Mouse (Mus musculus): ENCODE data around the gene Mlst8. TPM values are rescaled to one million over a fixed set of nuclear protein-coding genes. Genes with fewer than 3 reads are reported as not detected.
"Not testable (repeated sequence)": the region's sequence is repeated elsewhere in the genome, so short reads cannot be mapped to it uniquely, and the experiment has no call there.

Mlst8 gene
- polyA plus RNA-seq, 1 experiment from 2014 or later = 35.4 TPM

- no peak for ATAC-seq (ENCODE audit: low FRiP score, low read depth)
- no peak overlapping the region for H3K27ac ChIP-seq (replicated peaks)
- H3K27me3 ChIP-seq = no peaks in the 10 kb centered on the region
- no peak overlapping the region for H3K9ac ChIP-seq
- H3K4me3 ChIP-seq = no peak overlapping the region
- H3K9me3 ChIP-seq = no peaks in the 10 kb centered on the region
- H3K36me3 ChIP-seq = peaks cover 7% of the 10 kb centered on the region
- peaks cover 16% of the 10 kb centered on the region for H3K4me1 ChIP-seq (replicated peaks)
- H3K4me2 ChIP-seq = no peak overlapping the region
- WGBS = 81% methylated on average over 14 of the region's 14 CpGs
Measured at GRCm38 (mm10) chr17:24429201-24429983, 49.5 kb downstream of the Mlst8 start.

DNA sequence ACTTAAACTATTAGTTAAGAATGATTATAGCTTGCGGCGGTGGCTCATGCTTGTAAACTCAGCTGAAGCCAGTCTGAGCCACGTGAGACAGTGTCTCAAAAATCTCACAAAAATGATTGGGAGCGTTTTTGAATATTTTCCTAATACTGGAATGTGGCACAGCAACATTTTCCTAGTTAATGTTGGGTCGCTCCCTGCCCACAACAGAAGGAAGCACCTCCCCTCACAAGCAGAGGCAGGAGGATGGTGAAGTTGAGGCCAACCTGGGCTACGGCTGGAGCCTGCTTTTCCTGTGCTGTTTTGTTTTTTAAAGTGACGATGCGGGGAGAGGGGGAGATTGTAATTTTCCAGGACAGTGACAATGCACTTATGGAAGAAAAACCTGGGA is 51.7 kb downstream of the Mlst8 start:
- ATAC-seq (ENCODE audit: low FRiP score, low read depth) = no peak
- WGBS = 7% methylated on average over 8 of the region's 8 CpGs

GRCm38 (mm10) chr17:24426471-24427169 is 52.3 kb downstream of the Mlst8 start, which contains the start of gene Eci1:
Eci1 (plus strand) TSS chr17:24426641.
- peak within 1 kb of the TSS; percentile 93 for H3K27ac ChIP-seq (replicated peaks)
- peaks cover 32% of the 10 kb centered on the region for H3K36me3 ChIP-seq
- peak within 1 kb of the TSS; percentile 58 for H3K4me3 ChIP-seq
- 0% methylated on average over 48 of the region's 48 CpGs for WGBS
- no peaks in the 10 kb centered on the region for H3K27me3 ChIP-seq
- H3K9ac ChIP-seq = peak within 1 kb of the TSS; percentile 70
- peak within 1 kb of the TSS; percentile 64 for H3K4me2 ChIP-seq
- H3K9me3 ChIP-seq = no peaks in the 10 kb centered on the region
- peaks cover 16% of the 10 kb centered on the region for H3K4me1 ChIP-seq (replicated peaks)
- peak; percentile 96 for ATAC-seq (ENCODE audit: low FRiP score, low read depth)

More for the DNA sequence above, 51.7 kb downstream of the Mlst8 start:
- Histone ChIP-seq H3K4me3 (peak overlapping the region; percentile 58), H3K36me3 (peaks cover 27% of the 10 kb centered on the region), H3K27me3 (no peaks in the 10 kb centered on the region), H3K4me1 (replicated peaks) (peaks cover 16% of the 10 kb centered on the region), H3K9me3 (no peaks in the 10 kb centered on the region), H3K4me2 (peak overlapping the region; percentile 64), H3K9ac (peak overlapping the region; percentile 70; the same call in 1 of the 2 replicates), H3K27ac (replicated peaks) (peak overlapping the region; percentile 93)

DNA sequence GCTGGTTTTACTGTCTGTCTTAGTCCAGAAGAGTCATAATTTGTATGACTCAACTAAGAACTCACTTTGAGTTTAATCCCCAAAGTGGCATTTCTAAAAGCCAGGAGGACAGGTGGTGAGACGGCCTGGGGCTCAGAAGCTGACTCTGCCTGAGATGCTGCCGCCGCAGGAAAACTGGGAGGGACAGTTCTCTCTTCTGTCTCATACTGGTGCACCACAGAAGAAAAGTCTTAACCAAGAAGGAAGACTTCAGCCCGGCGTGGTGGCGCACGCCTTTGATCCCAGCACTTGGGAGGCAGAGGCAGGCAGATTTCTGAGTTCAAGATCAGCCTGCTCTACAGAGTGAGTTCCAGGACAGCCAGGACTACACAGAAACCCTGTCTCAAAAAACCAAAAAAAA is 53.0 kb downstream of the Mlst8 start:
- Histone ChIP-seq H3K27me3 (no peaks in the 10 kb centered on the region), H3K27ac (replicated peaks) (peak overlapping the region; percentile 93), H3K4me1 (replicated peaks) (peaks cover 16% of the 10 kb centered on the region), H3K4me2 (peak overlapping the region; percentile 64), H3K4me3 (no peak overlapping the region), H3K9ac (no peak overlapping the region), H3K9me3 (no peaks in the 10 kb centered on the region), H3K36me3 (peaks cover 39% of the 10 kb centered on the region)
- 90% methylated on average over 7 of the region's 7 CpGs for WGBS
- no peak for ATAC-seq (ENCODE audit: low FRiP score, low read depth)

- not testable (repeated sequence) for ATAC-seq (ENCODE audit: low FRiP score, low read depth); H3K4me2 ChIP-seq; H3K4me3 ChIP-seq; H3K27ac ChIP-seq (replicated peaks); H3K27me3 ChIP-seq; H3K9me3 ChIP-seq; H3K9ac ChIP-seq
- 86% methylated on average over 6 of the region's 8 CpGs for WGBS
- H3K4me1 ChIP-seq (replicated peaks) = peaks cover 16% of the 10 kb centered on the region
- peaks cover 44% of the 10 kb centered on the region for H3K36me3 ChIP-seq
Measured at GRCm38 (mm10) chr17:24425326-24425725, 53.6 kb downstream of the Mlst8 start.

GRCm38 (mm10) chr17:24424489-24424888 is 54.4 kb downstream of the Mlst8 start:
- no peak overlapping the region for H3K4me2 ChIP-seq
- WGBS = 94% methylated on average over 5 of the region's 5 CpGs
- no peak overlapping the region for H3K4me3 ChIP-seq
- no peaks in the 10 kb centered on the region for H3K27me3 ChIP-seq
- H3K9me3 ChIP-seq = no peaks in the 10 kb centered on the region
- H3K27ac ChIP-seq (replicated peaks) = no peak overlapping the region
- no peak overlapping the region for H3K9ac ChIP-seq
- H3K4me1 ChIP-seq (replicated peaks) = peaks cover 16% of the 10 kb centered on the region
- H3K36me3 ChIP-seq = peaks cover 52% of the 10 kb centered on the region
- no peak for ATAC-seq (ENCODE audit: low FRiP score, low read depth)

Other genes starting within 250 kb of the Mlst8 start
- gene Ccnf, start 227.6 kb downstream of the Mlst8 start, polyA plus RNA-seq (2015; fragmentation: Nextera tagmentation; extraction: Ambion mirVana) = 18.5 and 18.7 TPM in 2 replicates
- gene Abca17, start 128.0 kb downstream of the Mlst8 start, polyA plus RNA-seq (2015; fragmentation: Nextera tagmentation; extraction: Ambion mirVana) = 0.48 and 1.1 TPM in 2 replicates
- 31.0 and 31.9 TPM in 2 replicates for gene Abca3, start 127.1 kb downstream of the Mlst8 start, polyA plus RNA-seq (2015; fragmentation: Nextera tagmentation; extraction: Ambion mirVana)
- 301 and 335 TPM in 2 replicates for gene Rnps1, start 64.5 kb downstream of the Mlst8 start, polyA plus RNA-seq (2015; fragmentation: Nextera tagmentation; extraction: Ambion mirVana)
- gene Eci1, start 52.4 kb downstream of the Mlst8 start, polyA plus RNA-seq (2015; fragmentation: Nextera tagmentation; extraction: Ambion mirVana) = 48.0 and 51.5 TPM in 2 replicates
- gene Dnase1l2, start 36.0 kb downstream of the Mlst8 start, polyA plus RNA-seq (2015; fragmentation: Nextera tagmentation; extraction: Ambion mirVana) = 6.8 and 7.2 TPM in 2 replicates
- gene E4f1, start 8.8 kb downstream of the Mlst8 start, polyA plus RNA-seq (2015; fragmentation: Nextera tagmentation; extraction: Ambion mirVana) = 46.7 and 50.5 TPM in 2 replicates
- 72.6 and 75.6 TPM in 2 replicates for gene Pgp, start 8.7 kb downstream of the Mlst8 start, polyA plus RNA-seq (2015; fragmentation: Nextera tagmentation; extraction: Ambion mirVana)
- 0.34 and 0.77 TPM in 2 replicates for gene Bricd5, start 5.2 kb downstream of the Mlst8 start, polyA plus RNA-seq (2015; fragmentation: Nextera tagmentation; extraction: Ambion mirVana)
- 51.4 and 55.0 TPM in 2 replicates for gene Caskin1, start 9.5 kb upstream of the Mlst8 start, polyA plus RNA-seq (2015; fragmentation: Nextera tagmentation; extraction: Ambion mirVana)
- gene Traf7, start 48.9 kb upstream of the Mlst8 start, polyA plus RNA-seq (2015; fragmentation: Nextera tagmentation; extraction: Ambion mirVana) = 88.7 and 91.0 TPM in 2 replicates
- gene Rab26, start 55.1 kb upstream of the Mlst8 start, polyA plus RNA-seq (2015; fragmentation: Nextera tagmentation; extraction: Ambion mirVana) = 6.3 and 8.2 TPM in 2 replicates
- gene Pkd1, start 70.8 kb upstream of the Mlst8 start, polyA plus RNA-seq (2015; fragmentation: Nextera tagmentation; extraction: Ambion mirVana) = 22.6 and 30.3 TPM in 2 replicates
- gene Tsc2, start 153.6 kb upstream of the Mlst8 start, polyA plus RNA-seq (2015; fragmentation: Nextera tagmentation; extraction: Ambion mirVana) = 71.7 and 81.0 TPM in 2 replicates
- 11.4 and 11.6 TPM in 2 replicates for gene Nthl1, start 153.6 kb upstream of the Mlst8 start, polyA plus RNA-seq (2015; fragmentation: Nextera tagmentation; extraction: Ambion mirVana)
- gene Slc9a3r2, start 171.2 kb upstream of the Mlst8 start, polyA plus RNA-seq (2015; fragmentation: Nextera tagmentation; extraction: Ambion mirVana) = 55.5 and 57.0 TPM in 2 replicates
- gene Npw, start 179.4 kb upstream of the Mlst8 start, polyA plus RNA-seq (2015; fragmentation: Nextera tagmentation; extraction: Ambion mirVana) = 0.31 and 0.54 TPM in 2 replicates
- 20.6 and 24.5 TPM in 2 replicates for gene Zfp598, start 190.6 kb upstream of the Mlst8 start, polyA plus RNA-seq (2015; fragmentation: Nextera tagmentation; extraction: Ambion mirVana)
- 234 and 241 TPM in 2 replicates for gene Syngr3, start 210.9 kb upstream of the Mlst8 start, polyA plus RNA-seq (2015; fragmentation: Nextera tagmentation; extraction: Ambion mirVana)
- gene Gfer, start 217.1 kb upstream of the Mlst8 start, polyA plus RNA-seq (2015; fragmentation: Nextera tagmentation; extraction: Ambion mirVana) = 36.5 and 36.6 TPM in 2 replicates
- gene Noxo1, start 217.2 kb upstream of the Mlst8 start, polyA plus RNA-seq (2015; fragmentation: Nextera tagmentation; extraction: Ambion mirVana) = 1.5 and 2.3 TPM in 2 replicates
- gene Tbl3, start 228.6 kb upstream of the Mlst8 start, polyA plus RNA-seq (2015; fragmentation: Nextera tagmentation; extraction: Ambion mirVana) = 64.2 and 64.9 TPM in 2 replicates
- gene Rnf151, start 239.0 kb upstream of the Mlst8 start, polyA plus RNA-seq (2015; fragmentation: Nextera tagmentation; extraction: Ambion mirVana) = not detected in 2 replicates
- 753 and 774 TPM in 2 replicates for gene Rps2, start 239.0 kb upstream of the Mlst8 start, polyA plus RNA-seq (2015; fragmentation: Nextera tagmentation; extraction: Ambion mirVana)
- 290 TPM in 2 replicates for gene Ndufb10, start 245.4 kb upstream of the Mlst8 start, polyA plus RNA-seq (2015; fragmentation: Nextera tagmentation; extraction: Ambion mirVana)
- gene Rpl3l, start 248.7 kb upstream of the Mlst8 start, polyA plus RNA-seq (2015; fragmentation: Nextera tagmentation; extraction: Ambion mirVana) = 0.22 TPM in 1 of 2 replicates, not detected in the other